Mouse (Mus musculus) forebrain, embryonic 12.5 days (tissue): ENCODE results near the gene Plekha3. TPM values are rescaled to one million over a fixed set of nuclear protein-coding genes. Genes with fewer than 3 reads are reported as not detected.

Experiments used
- ATAC-seq: fragments of 200-750 bp; cut with Nextera tagmentation; 2 replicates; pipeline ENCODE4 v1.8.0; 2017; ENCODE audit warnings: moderate TSS enrichment; ENCODE audit not compliant: low FRiP score
- H3K27ac ChIP-seq: fragments of 300-500 bp; sonication (generic); 2 replicates; pipeline ENCODE4 v1.5.1; 2016; ENCODE audit warnings: mild to moderate bottlenecking
- H3K27me3 ChIP-seq: fragments of 300-500 bp; sonication (generic); 2 replicates; pipeline ENCODE4 v1.6.1; 2016; ENCODE audit warnings: mild to moderate bottlenecking
- H3K36me3 ChIP-seq: fragments of 300-500 bp; sonication (generic); replicated peaks from 2 replicates; pipeline ENCODE4 v1.6.1; 2016; ENCODE audit warnings: mild to moderate bottlenecking
- H3K4me1 ChIP-seq: fragments of 300-500 bp; sonication (generic); 2 replicates; pipeline ENCODE4 v1.6.1; 2016
- H3K4me2 ChIP-seq: fragments of 300-500 bp; sonication (generic); 2 replicates; pipeline ENCODE4 v1.6.1; 2016; ENCODE audit warnings: mild to moderate bottlenecking, moderate library complexity
- H3K4me3 ChIP-seq: fragments of 300-500 bp; sonication (generic); replicated peaks from 2 replicates; pipeline ENCODE4 v1.5.1; 2016; ENCODE audit warnings: mild to moderate bottlenecking
- H3K9ac ChIP-seq: fragments of 300-500 bp; sonication (generic); 2 replicates; pipeline ENCODE4 v1.6.1; 2016; ENCODE audit warnings: mild to moderate bottlenecking
- H3K9me3 ChIP-seq: fragments of 300-500 bp; sonication (generic); 2 replicates; pipeline ENCODE4 v1.6.1; 2016
- WGBS: fragments of 180-500 bp; shearing (Covaris S2); methylation state at CpG from one replicate; pipeline ENCODE4 v1.1.7; 2016; 5-methylcytosine and 5-hydroxymethylcytosine counted together
- polyA plus RNA-seq: library from polyadenylated mRNA; unstranded; fragments of >200 nt; fragmentation: Nextera tagmentation; extraction: Ambion mirVana; gene quantifications from 2 replicates; pipeline ENCODE4 v1.2.1, GENCODE M21; 2016

The Plekha3 gene
- polyA plus RNA-seq, 1 experiment from 2014 or later: 14.7 TPM

GRCm38 (mm10) chr2:76686986-76687385 is 11.9 kb downstream of the Plekha3 start:
- Histone ChIP-seq H3K27me3 (no peaks in the 10 kb centered on the region), H3K4me1 (no peaks in the 10 kb centered on the region), H3K9ac (no peak overlapping the region), H3K36me3 (peaks cover 76% of the 10 kb centered on the region), H3K9me3 (no peaks in the 10 kb centered on the region), H3K4me3 (no peak overlapping the region), H3K4me2 (no peak overlapping the region), H3K27ac (no peak overlapping the region)
- 98% methylated on average over 3 of the region's 3 CpGs for WGBS
- ATAC-seq: no peak

DNA sequence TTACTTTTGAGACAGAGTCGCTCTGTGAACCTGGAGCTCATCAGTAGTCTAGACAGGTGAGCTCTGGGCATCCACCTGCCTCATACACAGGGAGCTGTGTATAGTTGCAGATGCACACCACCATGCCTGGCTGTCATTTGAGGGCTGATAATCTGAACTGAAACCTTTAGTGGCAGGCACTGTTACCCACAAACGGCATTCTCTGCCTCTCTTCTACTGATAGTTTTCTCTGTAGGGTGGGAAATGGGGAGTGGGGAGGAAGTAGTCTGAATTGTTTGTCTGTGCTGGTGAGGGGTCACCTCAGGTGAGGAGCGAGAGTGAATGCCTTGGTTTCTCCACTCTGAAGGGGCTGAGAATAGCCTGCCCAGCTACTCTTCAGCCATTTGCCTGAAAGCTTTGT is 12.5 kb downstream of the Plekha3 start:
- H3K27me3 ChIP-seq: no peaks in the 10 kb centered on the region
- no peak overlapping the region for H3K27ac ChIP-seq
- H3K4me2 ChIP-seq: no peak overlapping the region
- peaks cover 75% of the 10 kb centered on the region for H3K36me3 ChIP-seq
- no peaks in the 10 kb centered on the region for H3K4me1 ChIP-seq
- ATAC-seq: no peak
- no peak overlapping the region for H3K4me3 ChIP-seq
- no peak overlapping the region for H3K9ac ChIP-seq
- WGBS: 82% methylated on average over 3 of the region's 3 CpGs
- no peaks in the 10 kb centered on the region for H3K9me3 ChIP-seq

DNA sequence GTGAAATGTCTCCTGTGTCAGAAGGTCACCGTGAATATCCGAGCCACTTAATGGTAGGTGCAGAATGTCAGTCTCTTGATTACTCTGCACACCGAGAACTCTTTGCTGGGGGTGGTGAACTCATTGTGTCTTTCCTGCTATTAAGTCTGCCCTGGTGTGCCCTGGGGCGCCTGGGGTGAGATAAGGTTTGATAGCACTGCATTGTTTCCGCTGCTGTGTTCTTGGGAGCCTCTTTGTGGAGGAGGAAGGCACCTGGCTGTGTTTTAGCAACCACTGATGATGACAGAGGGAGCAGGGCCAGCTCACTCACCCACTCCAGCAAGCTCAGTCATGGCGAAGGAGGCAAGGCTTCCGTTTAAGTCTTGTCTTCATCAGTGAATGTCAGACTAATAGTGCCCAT is 13.1 kb downstream of the Plekha3 start:
- Histone ChIP-seq H3K4me3 (no peak overlapping the region), H3K4me1 (no peaks in the 10 kb centered on the region), H3K9ac (no peak overlapping the region), H3K27me3 (no peaks in the 10 kb centered on the region), H3K4me2 (no peak overlapping the region), H3K27ac (no peak overlapping the region), H3K9me3 (no peaks in the 10 kb centered on the region), H3K36me3 (peaks cover 75% of the 10 kb centered on the region)
- ATAC-seq: no peak
- 74% methylated on average over 7 of the region's 7 CpGs for WGBS

DNA sequence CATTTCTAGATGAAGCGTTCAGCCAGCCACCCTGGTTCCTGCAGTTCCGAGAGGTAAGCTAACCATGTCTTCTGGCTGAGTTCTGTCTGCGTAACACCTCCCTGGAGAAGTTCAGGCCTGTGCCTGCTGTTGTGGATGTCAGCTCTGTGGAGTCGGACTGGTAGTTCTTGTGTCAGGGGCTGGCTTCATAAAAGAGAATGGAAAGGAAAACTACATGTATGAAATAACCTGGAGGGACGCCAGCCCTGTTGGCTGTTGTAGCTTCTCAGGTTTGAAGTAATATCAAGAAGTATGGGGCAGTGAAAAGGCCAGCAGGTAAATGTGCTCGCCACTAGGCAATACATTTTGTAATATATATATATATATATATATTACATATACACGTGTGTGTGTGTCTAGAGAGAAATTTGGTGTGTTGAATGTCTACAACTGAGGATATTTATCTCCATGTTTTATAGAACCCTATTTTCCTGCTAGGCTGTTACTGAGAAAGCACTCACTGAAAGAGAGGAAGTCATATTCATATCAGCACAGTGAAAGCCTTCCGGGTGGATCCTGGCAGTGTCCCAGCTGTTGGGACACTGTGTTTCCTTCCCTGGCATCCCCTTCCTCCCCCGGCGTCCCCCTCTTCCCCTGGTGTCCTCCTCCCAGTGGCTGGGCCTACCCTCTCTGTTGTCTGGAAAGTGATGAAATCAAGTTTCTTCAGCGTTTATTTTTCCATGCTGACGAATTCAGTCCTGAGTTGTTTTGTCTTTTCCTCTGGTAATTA is 15.5 kb downstream of the Plekha3 start:
- WGBS: 93% methylated on average over 12 of the region's 12 CpGs

DNA sequence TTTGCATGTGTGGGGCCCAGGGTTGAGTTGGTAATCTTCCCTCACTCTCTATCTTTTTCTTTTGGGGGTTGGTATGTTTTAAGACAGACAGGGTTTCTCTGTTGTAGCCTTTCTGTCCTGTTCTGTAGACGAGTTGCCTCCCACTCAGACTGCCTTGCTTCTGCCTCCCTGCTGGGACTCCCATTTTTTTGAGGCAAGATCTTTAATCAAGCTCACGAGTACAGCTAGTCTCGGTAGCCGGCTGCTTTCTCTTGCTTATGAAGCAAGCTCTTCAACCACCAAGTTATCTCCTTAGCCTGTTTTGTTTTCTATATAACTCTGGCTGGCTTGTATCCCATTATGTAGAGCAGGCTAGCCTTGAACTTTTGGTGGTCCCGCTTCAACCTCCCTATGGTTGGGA is 18.7 kb downstream of the Plekha3 start:
- Histone ChIP-seq H3K4me2 (no peak overlapping the region), H3K9ac (no peak overlapping the region), H3K4me1 (no peaks in the 10 kb centered on the region), H3K27ac (no peak overlapping the region), H3K4me3 (no peak overlapping the region), H3K36me3 (peaks cover 53% of the 10 kb centered on the region), H3K27me3 (no peaks in the 10 kb centered on the region), H3K9me3 (no peaks in the 10 kb centered on the region)
- whole genome bisulfite sequencing: 84% methylated on average over 5 of the region's 5 CpGs
- no peak for ATAC-seq

More for the DNA sequence above, 15.5 kb downstream of the Plekha3 start:
- no peak overlapping the region for H3K27ac ChIP-seq
- no peaks in the 10 kb centered on the region for H3K4me1 ChIP-seq
- no peaks in the 10 kb centered on the region for H3K27me3 ChIP-seq
- H3K9ac ChIP-seq: no peak overlapping the region
- no peak for ATAC-seq
- peaks cover 77% of the 10 kb centered on the region for H3K36me3 ChIP-seq
- H3K9me3 ChIP-seq: no peaks in the 10 kb centered on the region
- no peak overlapping the region for H3K4me2 ChIP-seq
- no peak overlapping the region for H3K4me3 ChIP-seq

DNA sequence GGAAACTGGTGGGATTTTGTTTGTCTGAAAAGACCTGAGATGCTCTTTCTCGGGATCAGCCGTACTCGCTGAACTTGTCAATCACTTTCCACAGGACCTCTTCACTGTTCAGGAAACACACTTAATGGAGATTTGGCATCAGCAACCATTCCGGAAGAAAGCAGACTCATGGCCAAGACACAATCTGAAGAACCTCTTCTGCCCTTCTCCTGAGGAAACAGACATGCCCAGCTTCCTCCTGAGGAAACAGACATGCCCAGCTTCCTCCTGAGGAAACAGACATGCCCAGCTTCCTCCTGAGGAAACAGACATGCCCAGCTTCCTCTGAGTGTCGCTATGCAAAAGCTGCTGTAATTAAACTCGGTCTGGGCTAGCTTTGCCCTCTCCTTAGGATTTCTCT is 20.2 kb downstream of the Plekha3 start:
- no peak overlapping the region for H3K4me2 ChIP-seq
- no peaks in the 10 kb centered on the region for H3K4me1 ChIP-seq
- no peaks in the 10 kb centered on the region for H3K27me3 ChIP-seq
- no peak overlapping the region for H3K9ac ChIP-seq
- H3K4me3 ChIP-seq: no peak overlapping the region
- 87% methylated on average over 6 of the region's 6 CpGs for WGBS
- no peak for ATAC-seq
- peaks cover 51% of the 10 kb centered on the region for H3K36me3 ChIP-seq
- H3K9me3 ChIP-seq: no peaks in the 10 kb centered on the region
- H3K27ac ChIP-seq: no peak overlapping the region

DNA sequence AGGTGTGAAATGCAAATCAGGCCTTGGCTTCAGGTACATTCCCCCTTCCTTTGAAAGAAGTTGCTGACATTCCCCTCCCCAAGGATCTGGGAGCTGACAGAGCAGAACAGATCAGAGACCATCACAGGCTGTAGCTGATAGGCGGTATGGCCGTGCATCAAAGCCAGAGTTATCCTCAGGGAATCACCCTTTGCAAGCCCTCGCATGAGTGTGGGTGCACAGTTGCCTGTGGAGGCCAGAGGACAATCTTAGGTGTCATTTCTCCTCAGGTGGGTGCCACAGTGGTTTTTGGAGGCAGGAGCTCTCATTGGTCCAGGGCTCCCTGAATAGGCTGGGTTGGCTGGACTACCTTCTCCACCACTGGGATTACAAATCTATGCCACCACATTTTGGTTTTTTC is 27.1 kb downstream of the Plekha3 start:
- Histone ChIP-seq H3K4me3 (no peak overlapping the region), H3K4me2 (no peak overlapping the region), H3K27ac (no peak overlapping the region), H3K9me3 (no peaks in the 10 kb centered on the region), H3K36me3 (peaks cover 7% of the 10 kb centered on the region), H3K9ac (no peak overlapping the region), H3K27me3 (no peaks in the 10 kb centered on the region), H3K4me1 (no peaks in the 10 kb centered on the region)
- WGBS: 91% methylated on average over 3 of the region's 3 CpGs
- ATAC-seq: no peak

GRCm38 (mm10) chr2:76702751-76703150 is 27.7 kb downstream of the Plekha3 start:
- ATAC-seq: no peak
- H3K27me3 ChIP-seq: no peaks in the 10 kb centered on the region
- H3K27ac ChIP-seq: no peak overlapping the region
- H3K36me3 ChIP-seq: peaks cover 1% of the 10 kb centered on the region
- no peak overlapping the region for H3K4me2 ChIP-seq
- WGBS: 89% methylated on average over 5 of the region's 5 CpGs
- H3K9ac ChIP-seq: no peak overlapping the region
- no peaks in the 10 kb centered on the region for H3K9me3 ChIP-seq
- H3K4me3 ChIP-seq: no peak overlapping the region
- no peaks in the 10 kb centered on the region for H3K4me1 ChIP-seq

GRCm38 (mm10) chr2:76705655-76706054 is 30.6 kb downstream of the Plekha3 start:
- ATAC-seq: no peak
- no peaks in the 10 kb centered on the region for H3K27me3 ChIP-seq
- no peak overlapping the region for H3K4me2 ChIP-seq
- no peaks in the 10 kb centered on the region for H3K4me1 ChIP-seq
- no peak overlapping the region for H3K27ac ChIP-seq
- WGBS: 82% methylated on average over 13 of the region's 13 CpGs
- no peak overlapping the region for H3K9ac ChIP-seq
- H3K36me3 ChIP-seq: peaks cover 8% of the 10 kb centered on the region; the same call in 1 of the 2 replicates
- H3K9me3 ChIP-seq: peaks cover 5% of the 10 kb centered on the region; the same call in 1 of the 2 replicates
- H3K4me3 ChIP-seq: no peak overlapping the region

DNA sequence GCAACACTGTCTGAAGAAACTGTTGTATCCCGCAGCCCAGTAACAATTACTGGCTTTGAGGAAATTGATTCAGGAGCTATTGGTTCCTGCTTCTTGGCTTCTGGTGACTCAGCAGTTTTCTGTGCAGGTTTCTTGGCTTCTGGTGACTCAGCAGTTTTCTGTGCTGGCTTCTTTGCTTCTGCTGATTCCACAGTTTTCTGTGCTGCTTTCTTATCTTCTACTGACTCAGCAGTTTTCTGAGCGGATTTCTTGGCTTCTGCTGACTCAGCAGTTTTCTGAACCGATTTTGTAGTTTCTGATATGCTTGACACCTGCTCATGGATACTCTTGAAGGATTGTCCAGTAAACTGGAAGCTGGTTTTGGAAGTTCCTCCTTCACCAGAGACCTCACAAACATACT is 33.4 kb downstream of the Plekha3 start:
- no peak overlapping the region for H3K4me3 ChIP-seq
- H3K4me2 ChIP-seq: no peak overlapping the region
- H3K36me3 ChIP-seq: peaks cover 11% of the 10 kb centered on the region; the same call in 1 of the 2 replicates
- WGBS: 90% methylated on average over 3 of the region's 3 CpGs
- H3K9ac ChIP-seq: no peak overlapping the region
- peaks cover 13% of the 10 kb centered on the region; the same call in 1 of the 2 replicates for H3K9me3 ChIP-seq
- no peak overlapping the region for H3K27ac ChIP-seq
- H3K27me3 ChIP-seq: no peaks in the 10 kb centered on the region
- ATAC-seq: no peak
- no peaks in the 10 kb centered on the region for H3K4me1 ChIP-seq

- H3K9ac ChIP-seq: no peak overlapping the region
- H3K9me3 ChIP-seq: peaks cover 13% of the 10 kb centered on the region; the same call in 1 of the 2 replicates
- 79% methylated on average over 8 of the region's 8 CpGs for WGBS
- no peaks in the 10 kb centered on the region for H3K4me1 ChIP-seq
- H3K4me2 ChIP-seq: no peak overlapping the region
- H3K36me3 ChIP-seq: peaks cover 13% of the 10 kb centered on the region; the same call in 1 of the 2 replicates
- no peak for ATAC-seq
- no peak overlapping the region for H3K27ac ChIP-seq
- no peaks in the 10 kb centered on the region for H3K27me3 ChIP-seq
- no peak overlapping the region for H3K4me3 ChIP-seq
Measured at GRCm38 (mm10) chr2:76714984-76715383, 39.9 kb downstream of the Plekha3 start.

GRCm38 (mm10) chr2:76719650-76720049 is 44.6 kb downstream of the Plekha3 start:
- no peaks in the 10 kb centered on the region for H3K36me3 ChIP-seq
- ATAC-seq: no peak
- H3K27me3 ChIP-seq: no peaks in the 10 kb centered on the region
- no peak overlapping the region for H3K4me2 ChIP-seq
- no peak overlapping the region for H3K27ac ChIP-seq
- no peaks in the 10 kb centered on the region for H3K4me1 ChIP-seq
- H3K9me3 ChIP-seq: no peaks in the 10 kb centered on the region
- H3K9ac ChIP-seq: no peak overlapping the region
- H3K4me3 ChIP-seq: no peak overlapping the region
- WGBS: 95% methylated on average over 14 of the region's 14 CpGs
